25 mouse cellular contexts compared by ENCODE assay signal in the genomic region with DNA sequence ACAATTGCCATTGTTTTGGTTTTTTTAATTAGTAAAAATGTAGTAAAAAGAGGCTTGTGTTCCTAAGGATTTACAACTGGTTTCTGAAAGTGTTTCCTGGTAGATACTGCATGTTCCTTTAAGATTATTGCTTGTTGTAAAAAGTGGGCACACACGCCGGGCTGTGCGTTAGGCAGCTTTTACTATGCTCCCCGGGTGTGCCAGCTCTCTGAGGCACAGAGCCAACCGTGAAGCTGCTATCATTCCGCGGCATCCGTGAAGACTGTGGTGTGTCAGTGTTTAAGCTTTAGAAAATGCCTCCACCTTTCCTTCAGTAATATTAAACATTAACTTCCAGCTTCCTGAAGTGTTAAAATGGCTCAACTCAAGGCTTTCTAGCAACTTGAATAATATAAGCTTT. TPM values are rescaled to one million over a fixed set of nuclear protein-coding genes. Genes with fewer than 3 reads are reported as not detected.
A peak's percentile ranks its signal among the peaks of the same experiment; 100 is the strongest.
DNase-seq lines count a peak whose midpoint lies in the region; ATAC-seq and TF ChIP-seq lines count a peak whose summit lies in the region.
"Had no signal": no experiment of that assay in that cellular context is flagged by ENCODE, and none has a peak within 500 bp of the region (broad histone marks: within the 10 kb centered on the region; RNA-seq: fewer than 3 reads in every experiment).

No protein-coding gene starts in this region.

- H3K4me3 ChIP-seq in hindbrain, postnatal 0 days (ENCODE audit: low read length), result no peak overlapping the region
- no peak overlapping the region for H3K4me3 ChIP-seq in hindbrain, embryonic 13.5 days
- no peak overlapping the region for H3K4me3 ChIP-seq in lung, adult 2 months (replicated peaks; ENCODE audit: extremely low read depth, low read depth, low read length)
- H3K4me3 ChIP-seq: embryonic facial prominence, embryonic 13.5 days; hindbrain, embryonic 10.5 days; liver, embryonic 12.5 days; lung, embryonic 15.5 days; midbrain, embryonic 12.5 days had no signal

- intact Hi-C loops in left cerebral cortex, postnatal 25 days (cut with DNase I), result no loop called here
- intact Hi-C loops in left cerebral cortex, postnatal 36 days (cut with DNase I), result no loop called here

- WGBS in hindbrain, postnatal 0 days, result 15% methylated on average over 8 of the region's 8 CpGs
- 32% methylated on average over 8 of the region's 8 CpGs for WGBS in hindbrain, embryonic 13.5 days
- WGBS in lung, adult 2 months, result 45% methylated on average over 8 of the region's 8 CpGs

- H3K4me2 ChIP-seq in hindbrain, postnatal 0 days (ENCODE audit: low read depth, low read length), result peak overlapping the region; percentile 29; the same call in 1 of the 2 replicates
- H3K4me2 ChIP-seq in hindbrain, embryonic 13.5 days, result no peak overlapping the region
- H3K4me2 ChIP-seq: embryonic facial prominence, embryonic 13.5 days; liver, embryonic 12.5 days; lung, embryonic 15.5 days; midbrain, embryonic 12.5 days had no signal

- no peak overlapping the region for H3K9ac ChIP-seq in hindbrain, postnatal 0 days (replicated peaks; ENCODE audit: low read length)
- no peak overlapping the region for H3K9ac ChIP-seq in hindbrain, embryonic 13.5 days
- H3K9ac ChIP-seq: embryonic facial prominence, embryonic 13.5 days; liver, embryonic 12.5 days; lung, embryonic 15.5 days; midbrain, embryonic 12.5 days had no signal

- H3K27me3 ChIP-seq in hindbrain, postnatal 0 days (ENCODE audit: insufficient read depth, low read length), result no peaks in the 10 kb centered on the region
- H3K27me3 ChIP-seq in hindbrain, embryonic 13.5 days, result no peaks in the 10 kb centered on the region
- H3K27me3 ChIP-seq: embryonic facial prominence, embryonic 13.5 days; liver, embryonic 12.5 days; lung, embryonic 15.5 days; midbrain, embryonic 12.5 days had no signal

- no peak for TF ChIP-seq POLR2A in lung, adult 2 months (IDR thresholded peaks at IDR 0.05; ENCODE audit: borderline replicate concordance, extremely low read depth, low read depth, low read length)

- no peak for ATAC-seq in hindbrain, postnatal 0 days
- no peak for ATAC-seq in hindbrain, embryonic 13.5 days (ENCODE audit: low FRiP score)
- ATAC-seq: liver, embryonic 12.5 days had no signal

- H3K36me3 ChIP-seq in hindbrain, postnatal 0 days (ENCODE audit: insufficient read depth, low read length), result no peaks in the 10 kb centered on the region
- H3K36me3 ChIP-seq in hindbrain, embryonic 13.5 days, result no peaks in the 10 kb centered on the region
- H3K36me3 ChIP-seq: embryonic facial prominence, embryonic 13.5 days; G1E; hindbrain, embryonic 10.5 days; liver, embryonic 12.5 days; lung, embryonic 15.5 days; midbrain, embryonic 12.5 days had no signal

- DNase-seq in hindbrain, postnatal 0 days (ENCODE audit: low spot score), result peak; percentile 21
- peak; percentile 1 to 3 for DNase-seq in left cerebral cortex, postnatal 25 days (ENCODE audit: low spot score in 2 of 2)
- no peak for DNase-seq in left cerebral cortex, postnatal 36 days (ENCODE audit: low spot score in 2 of 2)
- DNase-seq in urinary bladder, postnatal 14 days (ENCODE audit: low spot score), result peak; percentile 4
- DNase-seq in urinary bladder, postnatal 10 days (ENCODE audit: low spot score), result no peak
- peak; percentile 16 for DNase-seq in right cerebral cortex, postnatal 4 days
- no peak for DNase-seq in lung, adult 2 months
- DNase-seq: adrenal gland, postnatal 36 days; gastrocnemius, postnatal 25 days; thymus, postnatal 4 days had no signal

- H3K9me3 ChIP-seq in hindbrain, postnatal 0 days (ENCODE audit: low read length), result no peaks in the 10 kb centered on the region
- H3K9me3 ChIP-seq in hindbrain, embryonic 13.5 days, result no peaks in the 10 kb centered on the region
- H3K9me3 ChIP-seq: embryonic facial prominence, embryonic 13.5 days; G1E; liver, embryonic 12.5 days; lung, embryonic 15.5 days; midbrain, embryonic 12.5 days had no signal

- no peak overlapping the region for H3K27ac ChIP-seq in hindbrain, postnatal 0 days
- no peak overlapping the region for H3K27ac ChIP-seq in hindbrain, embryonic 13.5 days
- H3K27ac ChIP-seq: embryonic facial prominence, embryonic 13.5 days; hindbrain, embryonic 10.5 days; liver, embryonic 12.5 days; lung, embryonic 15.5 days; macrophage; midbrain, embryonic 12.5 days had no signal

- TF ChIP-seq CTCF in hindbrain, postnatal 0 days (IDR thresholded peaks at IDR 0.05; ENCODE audit: low read depth), result no peak
- no peak for TF ChIP-seq CTCF in lung, adult 2 months (IDR thresholded peaks at IDR 0.05; ENCODE audit: insufficient read depth, low read length)

- H3K4me1 ChIP-seq in hindbrain, postnatal 0 days (ENCODE audit: insufficient read depth, low read length), result no peaks in the 10 kb centered on the region
- no peaks in the 10 kb centered on the region for H3K4me1 ChIP-seq in hindbrain, embryonic 13.5 days (replicated peaks)
- H3K4me1 ChIP-seq in lung, adult 2 months (ENCODE audit: control insufficient read depth, insufficient read depth, low read length), result no peaks in the 10 kb centered on the region
- H3K4me1 ChIP-seq: embryonic facial prominence, embryonic 13.5 days; liver, embryonic 12.5 days; lung, embryonic 15.5 days; midbrain, embryonic 12.5 days had no signal

RNA-seq across cellular contexts. Expression of a gene that starts 35.0 kb away (rescaled TPM):
- total RNA-seq in hindbrain, postnatal 0 days (2014; rRNA removed), result 12.1 and 24.4 TPM in 2 replicates
- 6.7 and 8.5 TPM in 2 replicates for polyA plus RNA-seq in hindbrain, postnatal 0 days (2015; fragmentation: Nextera tagmentation; extraction: Ambion mirVana)
- polyA plus RNA-seq in hindbrain, embryonic 13.5 days (2015; fragmentation: Nextera tagmentation; extraction: Ambion mirVana), result 7.7 and 20.0 TPM in 2 replicates
- total RNA-seq in left cerebral cortex, postnatal 25 days (2021), result not detected
- total RNA-seq in left cerebral cortex, postnatal 36 days (2021), result not detected
- polyA plus RNA-seq in lung, adult 2 months (2012; rRNA removed), result 0.42 TPM in 1 of 2 replicates, not detected in the other
- total RNA-seq: adrenal gland, postnatal 36 days; G1E; gastrocnemius, postnatal 25 days; heart, adult 8-10 months; layer of hippocampus, postnatal 10 days had no signal
- polyA plus RNA-seq: cortical plate, adult 2 months; frontal cortex, adult 2 months; G1E; heart, embryonic 16.5 days; limb, embryonic 11.5 days; liver, embryonic 12.5 days; lung, embryonic 15.5 days; macrophage; testis, adult 2 months had no signal

Comparison
In these comparisons a context has a peak if more than half of its experiments do, and no peak if none do; other contexts are left out.
1. DNase-seq: peak in hindbrain, postnatal 0 days (single experiment), left cerebral cortex, postnatal 25 days (2 of 2), urinary bladder, postnatal 14 days (single experiment) and right cerebral cortex, postnatal 4 days (single experiment); none in left cerebral cortex, postnatal 36 days (0 of 2), urinary bladder, postnatal 10 days (single experiment) and lung, adult 2 months (single experiment).
2. RNA of a gene that starts 35.0 kb away (total RNA-seq): 12.1 to 24.4 TPM in hindbrain, postnatal 0 days; not detected in left cerebral cortex, postnatal 25 days and not detected in left cerebral cortex, postnatal 36 days; every median in the first group is over 10 times any median in the second.